Mouse (Mus musculus) testis, adult 2 months (tissue): Measurements from ENCODE around the gene Hoxa11. TPM values are rescaled to one million over a fixed set of nuclear protein-coding genes. Genes with fewer than 3 reads are reported as not detected.

Source experiments
- H3K27ac ChIP-seq: fragments of 200-500 bp; 2 replicates; pipeline ENCODE4 v1.5.1; 2012; ENCODE audit warnings: low read depth, low read length; ENCODE audit not compliant: control insufficient read depth, insufficient read depth
- H3K27me3 ChIP-seq: fragments of 200-500 bp; 2 replicates; pipeline ENCODE4 v1.6.1; 2012; ENCODE audit warnings: mild to moderate bottlenecking, low read length, moderate library complexity; ENCODE audit not compliant: control insufficient read depth, insufficient read depth
- H3K36me3 ChIP-seq: fragments of 200-500 bp; 2 replicates; pipeline ENCODE4 v1.6.1; 2012; ENCODE audit warnings: mild to moderate bottlenecking, low read length; ENCODE audit not compliant: control insufficient read depth, insufficient read depth
- H3K4me1 ChIP-seq: fragments of 200-500 bp; 2 replicates; pipeline ENCODE4 v1.6.1; 2012; ENCODE audit warnings: low read length; ENCODE audit not compliant: control insufficient read depth, insufficient read depth
- H3K4me3 ChIP-seq: fragments of 200-500 bp; 2 replicates; pipeline ENCODE4 v1.5.1; 2012; ENCODE audit warnings: low read depth, mild to moderate bottlenecking, low read length, moderate library complexity, mixed read lengths; ENCODE audit not compliant: control insufficient read depth
- CTCF ChIP-seq: fragments of 200-500 bp; IDR thresholded peaks from 2 replicates; pipeline ENCODE4 v1.5.1; 2012; ENCODE audit warnings: low read depth, mild to moderate bottlenecking, inconsistent platforms, low read length, moderate library complexity; ENCODE audit not compliant: control insufficient read depth, insufficient read depth, insufficient replicate concordance
- POLR2A ChIP-seq: fragments of 200-500 bp; IDR thresholded peaks from 2 replicates; pipeline ENCODE4 v1.6.1; 2012; ENCODE audit warnings: low read depth, mild to moderate bottlenecking, inconsistent platforms, low read length, moderate library complexity; ENCODE audit not compliant: control insufficient read depth
- polyA plus RNA-seq: library from polyadenylated mRNA; depleted of rRNA; stranded (reverse); fragments of >200 nt; gene quantifications from 2 replicates; pipeline ENCODE4 v1.2.3, GENCODE M21; 2012

Hoxa11 gene
- polyA plus RNA-seq, 1 experiment: not detected

DNA sequence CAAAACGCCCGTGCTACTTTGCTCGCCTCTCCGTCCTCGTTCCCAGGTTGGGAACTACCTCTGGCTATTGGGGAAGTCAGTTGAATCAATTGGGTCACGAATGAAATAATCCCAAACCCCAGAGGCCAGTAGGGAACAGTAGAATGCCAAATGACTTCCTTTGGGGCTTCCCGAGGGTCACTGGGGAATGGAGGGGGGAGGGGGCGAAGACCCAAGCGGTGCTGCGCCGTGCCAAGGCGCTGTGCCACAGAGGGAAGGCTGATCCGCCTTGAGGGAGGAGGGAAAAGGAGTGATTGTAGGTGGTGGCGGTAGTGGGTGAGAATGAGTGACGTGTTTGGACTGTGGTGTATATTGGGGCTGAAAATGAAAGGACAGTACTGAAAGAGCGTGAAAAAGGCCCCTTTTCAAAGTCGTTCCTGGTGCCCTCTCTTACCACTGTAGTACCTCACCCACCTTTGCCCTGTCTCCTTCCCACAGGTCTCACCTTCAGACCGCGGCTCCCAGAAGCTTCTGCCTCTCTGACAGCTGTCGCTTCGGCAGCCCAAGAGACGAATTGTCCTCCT, 33.0 kb downstream of the Hoxa11 start:
- H3K36me3 ChIP-seq: no peaks in the 10 kb centered on the region
- H3K27me3 ChIP-seq: peaks cover 12% of the 10 kb centered on the region
- peaks cover 25% of the 10 kb centered on the region for H3K4me1 ChIP-seq
- peak overlapping the region; percentile 42 for H3K4me3 ChIP-seq
- H3K27ac ChIP-seq: no peak overlapping the region
- TF ChIP-seq CTCF (no peak), POLR2A (no peak)

DNA sequence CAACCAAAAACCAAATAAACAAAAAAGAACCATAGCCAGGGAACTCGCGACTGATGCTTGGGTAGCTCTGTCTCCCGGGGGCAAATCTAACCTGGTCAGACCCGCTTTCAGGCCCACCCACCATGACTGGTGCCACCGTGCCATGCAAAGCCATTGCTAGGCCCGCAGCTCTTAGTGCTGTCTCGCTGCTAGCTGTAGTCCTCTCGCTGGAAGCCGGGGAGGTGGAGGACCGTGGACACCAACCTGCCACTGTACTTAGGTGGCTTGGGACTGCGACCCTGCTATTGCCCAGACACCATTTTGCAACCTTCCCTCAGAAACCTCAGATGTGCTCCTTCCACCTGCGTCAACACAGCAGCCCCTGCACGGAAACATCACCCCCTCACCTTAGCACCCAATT, 33.6 kb downstream of the Hoxa11 start:
- TF ChIP-seq CTCF (no peak), POLR2A (no peak)
- peaks cover 19% of the 10 kb centered on the region for H3K4me1 ChIP-seq
- H3K27me3 ChIP-seq: peaks cover 8% of the 10 kb centered on the region
- no peaks in the 10 kb centered on the region for H3K36me3 ChIP-seq
- no peak overlapping the region for H3K27ac ChIP-seq
- no peak overlapping the region; the same call in 1 of the 2 replicates for H3K4me3 ChIP-seq

DNA sequence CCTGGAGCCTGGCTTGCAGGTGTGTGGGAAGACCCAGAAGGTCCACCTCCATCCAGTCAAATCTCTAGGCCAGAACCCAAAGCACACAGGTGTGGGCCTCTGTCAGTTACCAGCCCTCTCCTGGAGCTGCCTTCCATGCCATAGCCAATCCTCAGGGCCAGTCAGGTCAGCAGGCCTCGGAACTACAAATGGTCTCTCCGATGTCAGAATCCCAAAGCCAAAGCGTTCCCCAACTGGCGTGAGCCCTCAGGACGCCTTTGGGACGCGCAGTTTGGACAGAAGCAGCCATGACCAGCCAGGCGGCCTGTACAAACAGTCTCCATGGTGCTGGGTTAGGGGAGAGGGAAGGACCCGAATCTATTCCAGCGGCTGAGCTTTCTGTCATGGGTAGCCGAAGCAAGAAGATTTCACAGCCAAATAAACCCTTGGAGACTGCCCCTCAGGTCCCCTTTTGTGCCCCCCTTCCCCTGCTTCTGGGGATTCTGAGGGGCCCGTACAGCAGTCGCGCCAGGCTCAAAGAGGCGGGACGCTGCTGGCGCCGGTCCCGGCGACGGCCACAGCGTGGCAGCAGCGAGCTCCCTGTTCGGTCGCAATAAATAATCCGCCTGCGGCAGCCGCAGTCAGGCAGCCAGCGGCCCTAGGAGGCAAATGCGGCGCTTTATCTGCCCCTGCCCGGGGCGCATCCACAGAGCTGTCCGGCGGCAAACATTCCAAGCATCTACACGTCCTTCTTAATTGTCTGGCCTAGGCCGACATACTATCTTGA, 34.3 kb downstream of the Hoxa11 start:
- H3K27me3 ChIP-seq: peaks cover 10% of the 10 kb centered on the region
- H3K27ac ChIP-seq: no peak overlapping the region
- no peaks in the 10 kb centered on the region for H3K36me3 ChIP-seq
- H3K4me3 ChIP-seq: no peak overlapping the region; the same call in 1 of the 2 replicates
- TF ChIP-seq POLR2A (no peak), CTCF (peak; percentile 59)
- H3K4me1 ChIP-seq: peaks cover 17% of the 10 kb centered on the region

DNA sequence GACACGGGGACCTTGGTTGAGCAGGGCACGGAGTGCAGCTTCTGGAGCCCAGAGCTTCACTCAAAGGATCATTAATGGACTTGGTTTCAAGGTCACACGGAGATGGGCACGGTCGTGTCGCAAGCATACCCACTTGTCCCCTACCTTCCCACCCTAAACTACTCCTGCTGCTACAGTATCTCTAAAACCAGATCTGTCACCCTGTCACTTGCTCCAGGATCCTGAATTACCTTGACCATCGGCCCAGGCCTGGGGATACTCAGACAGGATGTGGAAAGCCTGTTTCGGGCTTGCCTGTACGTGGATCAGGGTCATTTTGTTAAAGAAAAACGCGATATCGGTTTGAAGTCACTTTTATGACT, 35.9 kb downstream of the Hoxa11 start:
- Histone ChIP-seq H3K4me3 (no peak overlapping the region), H3K36me3 (no peaks in the 10 kb centered on the region), H3K4me1 (peaks cover 14% of the 10 kb centered on the region), H3K27ac (no peak overlapping the region), H3K27me3 (peaks cover 12% of the 10 kb centered on the region)
- TF ChIP-seq POLR2A (no peak), CTCF (no peak)

DNA sequence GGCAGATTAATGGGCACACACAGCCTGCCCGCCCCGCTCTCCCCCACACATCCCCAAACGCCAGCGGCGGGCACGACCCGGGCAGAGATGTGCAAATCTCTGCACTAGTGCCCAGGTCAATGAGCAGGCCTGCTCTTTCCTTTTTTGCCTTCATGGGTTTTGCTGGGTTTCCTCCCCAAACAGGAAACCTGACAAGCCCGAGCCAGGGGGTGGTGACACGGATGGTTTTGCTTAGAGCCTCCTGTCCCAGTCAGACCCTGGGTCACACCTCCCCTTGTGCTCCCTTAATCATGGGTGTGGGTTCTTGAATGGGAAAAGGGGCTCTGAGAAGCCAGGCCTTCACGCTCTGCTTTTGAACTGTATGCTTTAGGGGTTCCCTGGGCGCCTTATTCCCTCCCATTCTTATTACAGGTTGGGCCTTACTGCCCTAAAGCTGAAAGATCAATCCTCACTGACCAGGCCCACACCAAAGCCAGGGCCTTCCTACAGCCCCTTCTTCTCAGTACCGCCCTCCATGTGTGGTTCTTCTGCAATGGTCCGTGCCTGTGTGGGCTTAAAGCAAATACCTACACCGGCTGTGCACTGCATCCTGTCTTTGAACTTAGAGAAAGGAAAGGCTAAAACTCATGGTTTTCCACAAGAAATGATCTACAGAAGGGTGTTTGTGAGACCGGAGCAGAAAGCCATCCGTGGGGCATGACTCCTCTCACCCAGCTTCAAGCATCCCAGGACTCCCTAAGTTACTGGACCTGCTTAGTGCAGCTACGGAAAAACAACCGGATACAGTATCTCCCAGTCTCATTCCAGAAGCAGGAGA, 36.5 kb downstream of the Hoxa11 start:
- no peak for TF ChIP-seq POLR2A
- no peak for TF ChIP-seq CTCF
- no peak overlapping the region for H3K4me3 ChIP-seq
- H3K36me3 ChIP-seq: no peaks in the 10 kb centered on the region
- H3K27me3 ChIP-seq: peaks cover 13% of the 10 kb centered on the region
- H3K27ac ChIP-seq: no peak overlapping the region
- H3K4me1 ChIP-seq: peaks cover 19% of the 10 kb centered on the region

DNA sequence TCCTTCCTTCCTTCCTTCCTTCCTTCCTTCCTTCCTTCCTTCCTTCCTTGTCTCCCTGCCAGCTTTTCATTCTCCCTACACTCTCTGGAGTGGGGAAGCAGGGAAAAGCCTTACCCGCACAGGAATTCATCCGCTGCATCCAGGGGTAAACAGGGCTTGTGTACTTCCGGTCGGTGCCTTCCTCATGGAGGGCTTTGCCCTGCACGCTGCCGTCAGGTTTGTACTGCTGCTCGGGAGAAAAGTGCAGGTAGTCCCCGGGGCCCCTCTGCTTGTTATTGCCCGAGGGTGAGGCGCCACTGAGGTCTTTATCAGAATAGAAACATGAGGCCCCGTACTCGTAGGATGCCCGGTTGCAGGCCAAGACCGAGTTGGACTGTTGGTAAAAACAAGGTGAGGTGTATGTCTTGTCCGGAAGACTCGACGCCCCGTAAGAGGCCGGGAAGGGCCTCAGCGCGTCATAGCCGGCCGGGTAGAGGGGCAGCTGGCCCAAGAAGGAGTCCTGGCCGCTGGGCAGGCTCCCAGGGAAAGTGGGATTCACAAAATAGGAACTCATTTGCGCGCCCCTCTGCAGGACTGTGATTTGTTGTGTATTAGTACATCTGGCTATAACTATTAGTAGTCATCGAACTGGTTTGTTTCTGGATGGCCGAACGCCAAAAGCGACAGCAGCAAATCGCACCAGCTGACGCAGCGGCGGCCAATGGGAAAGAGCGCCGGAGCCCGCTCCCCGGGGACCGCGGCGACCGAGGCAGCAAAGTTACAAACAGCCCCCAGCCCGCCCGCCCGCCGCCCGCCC, 37.3 kb downstream of the Hoxa11 start, which contains the start of gene Hoxa6:
Hoxa6 (minus strand) TSS at position 651 of the 796 bp plus-strand sequence.
- TF ChIP-seq CTCF: no peak
- no peak for TF ChIP-seq POLR2A
- H3K4me1 ChIP-seq: peaks cover 27% of the 10 kb centered on the region
- peaks cover 18% of the 10 kb centered on the region for H3K27me3 ChIP-seq
- no peak within 1 kb of the TSS for H3K4me3 ChIP-seq
- no peak within 1 kb of the TSS for H3K27ac ChIP-seq
- no peaks in the 10 kb centered on the region for H3K36me3 ChIP-seq
